Mouse (Mus musculus) ES-E14 (cell line): Measurements from ENCODE around the gene Sox5. TPM values are rescaled to one million over a fixed set of nuclear protein-coding genes. Genes with fewer than 3 reads are reported as not detected.

ENCODE experiments used
- DNase-seq: peaks from one replicate; pipeline ENCODE4 v3.0.0-alpha.2; 2013; ENCODE audit warnings: low read depth, low spot score
- H3K27ac ChIP-seq: 2 replicates; pipeline ENCODE4 v1.5.1; 2012; ENCODE audit warnings: low read depth, mild to moderate bottlenecking, low read length, moderate library complexity, mixed read lengths; ENCODE audit not compliant: poor library complexity, insufficient read depth, severe bottlenecking
- H3K36me3 ChIP-seq: 2 replicates; pipeline ENCODE4 v1.6.1; 2012; ENCODE audit warnings: mild to moderate bottlenecking, low read length, moderate library complexity, mixed read lengths; ENCODE audit not compliant: control insufficient read depth, poor library complexity, insufficient read depth, severe bottlenecking
- H3K4me1 ChIP-seq, 2 experiments: fragments of 150-350 bp in 1 of 2; sonication (generic) in 1 of 2; 2 replicates each; pipeline ENCODE4 v1.6.1; 2012; ENCODE audit warnings: low read length in 2 of 2, mild to moderate bottlenecking in 1 of 2, mixed read lengths in 1 of 2; ENCODE audit not compliant: control insufficient read depth in 2 of 2, insufficient read depth in 2 of 2, poor library complexity in 1 of 2
- H3K4me3 ChIP-seq, 2 experiments: fragments of 150-350 bp in 1 of 2; sonication (generic) in 1 of 2; 2 replicates each; pipeline ENCODE4 v1.5.1; 2012; ENCODE audit warnings: low read length in 2 of 2, low read depth in 1 of 2, mild to moderate bottlenecking in 1 of 2, mixed read lengths in 1 of 2; ENCODE audit not compliant: insufficient read depth in 1 of 2, poor library complexity in 1 of 2, severe bottlenecking in 1 of 2
- H3K9ac ChIP-seq: 2 replicates; pipeline ENCODE4 v1.6.1; 2012; ENCODE audit warnings: low read depth, mild to moderate bottlenecking, low read length, mixed read lengths; ENCODE audit not compliant: poor library complexity, insufficient read depth, severe bottlenecking
- H3K9me3 ChIP-seq: fragments of 150-350 bp; sonication (generic); 2 replicates; pipeline ENCODE4 v1.6.1; 2012; ENCODE audit warnings: low read depth, mild to moderate bottlenecking, low read length; ENCODE audit not compliant: control insufficient read depth, insufficient read depth
- CHD2 ChIP-seq: IDR thresholded peaks from 2 replicates; pipeline ENCODE4 v1.6.1; 2014; ENCODE audit warnings: mild to moderate bottlenecking, low read depth, low read length, inconsistent platforms
- HCFC1 ChIP-seq: IDR thresholded peaks from 2 replicates; pipeline ENCODE4 v1.6.1; 2012; ENCODE audit warnings: low read length, inconsistent platforms, borderline replicate concordance; ENCODE audit not compliant: insufficient read depth
- MAFK ChIP-seq: IDR thresholded peaks from 2 replicates; pipeline ENCODE4 v1.6.1; 2014; ENCODE audit warnings: mild to moderate bottlenecking, low read depth, low read length, inconsistent platforms; ENCODE audit not compliant: insufficient read depth
- ZC3H11A ChIP-seq: IDR thresholded peaks from 2 replicates; pipeline ENCODE4 v1.6.1; 2012; ENCODE audit warnings: low read depth, mild to moderate bottlenecking, inconsistent platforms, low read length, borderline replicate concordance
- ZNF384 ChIP-seq: IDR thresholded peaks from 2 replicates; pipeline ENCODE4 v1.6.1; 2012; ENCODE audit warnings: low read depth, low read length, inconsistent platforms
- in situ Hi-C, 2 experiments: fragments of 600-800 bp; cut with MboI; formaldehyde crosslinking; loops; one replicate each; pipeline ENCODE4 v1.15.1; 2025; ENCODE audit warnings: low sequenced_read_pairs in 2 of 2, inconsistent platforms in 1 of 2; ENCODE audit not compliant: unreplicated experiment in 2 of 2
- total RNA-seq: library from RNA; depleted of rRNA; stranded (reverse); fragments of 300-350 nt; gene quantifications from 2 replicates; pipeline ENCODE4 v1.2.3, GENCODE M21; 2012

Gene Sox5
- total RNA-seq, 1 experiment = 0.36 TPM

DNA sequence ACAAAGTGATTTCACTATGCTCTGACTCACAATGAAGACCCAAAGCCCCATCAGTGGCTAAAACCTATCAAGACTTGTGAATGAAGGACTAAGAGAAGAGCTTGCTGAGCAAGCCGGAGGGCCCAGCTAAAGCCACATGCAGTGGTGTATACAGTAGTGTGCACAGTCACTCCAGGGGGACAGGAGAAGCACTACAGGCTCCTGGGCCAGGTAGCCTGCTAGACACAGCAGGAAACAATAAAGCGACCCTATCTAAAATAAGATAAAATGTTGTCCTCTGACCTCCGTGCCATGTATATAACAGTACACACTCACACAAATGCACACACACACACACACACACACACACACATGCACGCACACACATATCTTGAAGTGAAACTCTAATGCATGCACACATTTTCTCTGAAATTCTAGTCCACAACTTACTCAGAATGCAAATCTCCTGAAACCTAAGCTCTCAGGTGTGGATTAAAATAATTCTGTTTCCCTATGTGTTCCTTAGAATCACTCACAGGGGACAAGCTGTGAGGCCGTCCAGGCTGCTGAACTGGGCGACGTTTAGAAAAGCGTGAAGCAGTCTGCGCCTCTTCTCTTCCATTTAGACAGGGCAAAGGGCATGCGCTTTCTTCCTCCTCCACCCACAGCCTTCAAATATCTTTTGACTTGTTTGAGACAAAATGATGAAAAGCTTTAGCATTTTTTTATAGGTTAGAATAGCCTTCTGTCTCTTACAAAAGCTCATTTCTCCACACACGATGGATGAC lies 197.5 kb downstream of the Sox5 start:
- no peak overlapping the region for H3K9ac ChIP-seq
- no peaks in the 10 kb centered on the region for H3K4me1 ChIP-seq
- no peak overlapping the region for H3K4me3 ChIP-seq
- no peaks in the 10 kb centered on the region for H3K9me3 ChIP-seq
- TF ChIP-seq CHD2 (no peak), HCFC1 (no peak), ZC3H11A (no peak), ZNF384 (no peak), MAFK (no peak)
- in situ Hi-C loops = no loop called here
- H3K36me3 ChIP-seq = no peaks in the 10 kb centered on the region
- no peak for DNase-seq
- no peak overlapping the region for H3K27ac ChIP-seq

DNA sequence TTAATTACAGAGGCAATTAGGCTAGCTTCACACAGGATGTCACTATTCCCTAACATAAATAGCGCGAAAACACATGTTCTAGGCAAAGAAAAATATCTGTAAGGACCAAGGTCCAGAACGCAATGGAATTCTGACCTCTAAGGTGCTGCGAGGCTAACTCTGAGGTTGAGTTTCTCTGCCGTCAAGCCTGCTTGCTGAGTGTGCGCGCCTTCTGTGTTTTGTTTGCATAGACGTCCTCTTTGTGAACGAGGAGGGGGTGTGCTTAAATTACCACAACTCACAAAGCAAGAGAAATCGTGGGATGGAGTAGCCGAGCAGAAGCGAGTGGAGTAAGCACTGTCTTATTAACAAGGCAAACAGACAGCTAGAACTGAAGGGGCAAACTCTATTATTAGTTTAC lies 202.5 kb downstream of the Sox5 start:
- no peak overlapping the region for H3K4me3 ChIP-seq
- H3K9me3 ChIP-seq = no peaks in the 10 kb centered on the region
- H3K9ac ChIP-seq = no peak overlapping the region
- in situ Hi-C loops = no loop called here
- no peaks in the 10 kb centered on the region for H3K4me1 ChIP-seq
- H3K27ac ChIP-seq = no peak overlapping the region
- no peak for TF ChIP-seq CHD2
- no peak for TF ChIP-seq ZC3H11A
- TF ChIP-seq HCFC1 = no peak
- no peak for TF ChIP-seq MAFK
- no peak for TF ChIP-seq ZNF384
- DNase-seq = no peak
- H3K36me3 ChIP-seq = no peaks in the 10 kb centered on the region

DNA sequence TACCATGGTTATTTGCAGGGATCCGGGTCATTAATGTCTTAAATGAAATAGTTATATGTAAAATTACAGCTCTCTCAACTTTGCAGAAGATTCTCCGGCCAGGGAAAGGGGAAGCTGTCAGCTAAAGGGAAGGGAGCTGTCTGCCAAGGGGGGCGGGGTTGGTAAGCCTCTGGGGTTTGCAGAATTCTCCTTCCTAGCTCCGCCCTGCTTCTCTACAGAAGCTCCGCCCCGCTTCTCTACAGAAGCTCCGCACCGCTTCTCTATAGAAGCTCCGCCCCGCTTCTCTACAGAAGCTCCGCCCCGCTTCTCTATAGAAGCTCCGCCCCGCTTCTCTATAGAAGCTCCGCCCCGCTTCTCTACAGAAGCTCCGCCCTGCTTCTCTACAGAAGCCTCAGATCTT lies 210.9 kb downstream of the Sox5 start:
- Histone ChIP-seq H3K4me1 (no peaks in the 10 kb centered on the region), H3K9me3 (no peaks in the 10 kb centered on the region), H3K36me3 (no peaks in the 10 kb centered on the region), H3K27ac (no peak overlapping the region), H3K4me3 (no peak overlapping the region), H3K9ac (no peak overlapping the region)
- DNase-seq = peak; percentile 63
- no peak for TF ChIP-seq HCFC1
- no peak for TF ChIP-seq ZNF384
- TF ChIP-seq ZC3H11A = no peak
- no peak for TF ChIP-seq MAFK
- no peak for TF ChIP-seq CHD2
- in situ Hi-C loops = no loop called here

DNA sequence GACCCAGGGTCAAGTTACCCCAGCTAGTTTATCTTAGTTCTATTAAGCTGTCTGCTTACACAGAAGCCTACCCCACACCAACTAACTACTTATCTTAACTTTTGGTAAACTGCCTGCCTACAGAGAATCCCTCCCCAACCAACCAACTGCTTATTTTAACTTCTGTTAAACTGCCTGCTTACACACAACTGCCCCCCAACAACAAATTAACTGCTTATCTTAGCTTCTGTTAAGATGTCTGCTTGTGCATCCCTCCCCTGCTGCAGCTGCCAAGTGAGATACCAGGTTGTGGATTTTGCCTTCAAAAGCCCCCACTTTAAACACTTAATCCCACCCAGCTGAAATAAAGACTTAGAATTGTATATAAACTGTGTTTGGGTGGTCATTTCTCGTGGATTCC lies 215.9 kb downstream of the Sox5 start:
- Histone ChIP-seq H3K27ac (no peak overlapping the region), H3K9me3 (no peaks in the 10 kb centered on the region), H3K36me3 (no peaks in the 10 kb centered on the region), H3K4me3 (no peak overlapping the region), H3K4me1 (no peaks in the 10 kb centered on the region), H3K9ac (no peak overlapping the region)
- DNase-seq = no peak
- in situ Hi-C loops = no loop called here
- TF ChIP-seq ZC3H11A (no peak), HCFC1 (no peak), CHD2 (no peak), ZNF384 (no peak), MAFK (no peak)

DNA sequence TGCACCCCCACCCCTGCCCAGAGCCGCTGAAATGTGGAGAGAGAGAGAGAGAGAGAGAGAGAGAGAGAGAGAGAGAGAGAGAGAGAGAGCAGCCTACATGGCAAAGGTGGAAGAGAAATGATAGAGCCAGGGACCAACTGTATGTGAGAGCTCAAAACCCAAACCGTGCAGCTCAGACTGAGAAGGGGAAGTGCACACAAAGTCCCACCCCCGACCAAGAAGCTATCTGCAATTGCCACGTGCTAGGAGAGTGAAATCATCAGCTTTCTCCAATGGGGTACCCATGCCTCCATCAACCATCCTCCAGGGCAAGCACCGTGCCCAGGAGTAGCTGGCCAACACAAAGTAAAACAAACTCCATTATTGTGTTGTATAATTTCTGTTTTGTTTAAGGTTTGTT lies 220.1 kb downstream of the Sox5 start:
- no peaks in the 10 kb centered on the region for H3K36me3 ChIP-seq
- no peak overlapping the region for H3K4me3 ChIP-seq
- H3K9ac ChIP-seq = no peak overlapping the region
- H3K27ac ChIP-seq = no peak overlapping the region
- in situ Hi-C loops = no loop called here
- no peak for DNase-seq
- no peaks in the 10 kb centered on the region for H3K9me3 ChIP-seq
- TF ChIP-seq ZNF384 (no peak), HCFC1 (no peak), MAFK (no peak), ZC3H11A (no peak), CHD2 (no peak)
- no peaks in the 10 kb centered on the region for H3K4me1 ChIP-seq
